Mouse (Mus musculus): Measurements from ENCODE around the gene P2ry10b. TPM values are rescaled to one million over a fixed set of nuclear protein-coding genes. Genes with fewer than 3 reads are reported as not detected.

The P2ry10b gene
- total RNA-seq (2015; ENCODE audit: low replicate concordance): 2.5 and 5.0 TPM in 2 replicates
- 0.91 and 1.3 TPM in 2 replicates for total RNA-seq (2017; ENCODE audit: low replicate concordance)

GRCm38 (mm10) chrX:107148681-107149080 is at the start of gene P2ry10b:
P2ry10b (plus strand) TSS chrX:107148927.
- no peak for ATAC-seq (replicated peaks; ENCODE audit: low FRiP score, poor library complexity, severe bottlenecking)

GRCm38 (mm10) chrX:107116333-107116732 is 32.4 kb upstream of the P2ry10b start:
- no peak for ATAC-seq (replicated peaks; ENCODE audit: low FRiP score, poor library complexity, severe bottlenecking)

GRCm38 (mm10) chrX:107116987-107117386 is 31.7 kb upstream of the P2ry10b start:
- no peak for ATAC-seq (replicated peaks; ENCODE audit: low FRiP score, poor library complexity, severe bottlenecking)

GRCm38 (mm10) chrX:107143184-107143583 is 5.5 kb upstream of the P2ry10b start:
- ATAC-seq (replicated peaks; ENCODE audit: low FRiP score, poor library complexity, severe bottlenecking): no peak

GRCm38 (mm10) chrX:107143930-107144329 is 4.8 kb upstream of the P2ry10b start:
- no peak for ATAC-seq (replicated peaks; ENCODE audit: low FRiP score, poor library complexity, severe bottlenecking)

GRCm38 (mm10) chrX:107149391-107149993 is 765 bp downstream of the P2ry10b start:
- no peak for ATAC-seq (replicated peaks; ENCODE audit: low FRiP score, poor library complexity, severe bottlenecking)

- ATAC-seq (replicated peaks; ENCODE audit: low FRiP score, poor library complexity, severe bottlenecking): no peak
These were observed 1.3 kb downstream of the P2ry10b start for GRCm38 (mm10) chrX:107150027-107150426.

GRCm38 (mm10) chrX:107150752-107151515 is 2.2 kb downstream of the P2ry10b start:
- no peak for ATAC-seq (replicated peaks; ENCODE audit: low FRiP score, poor library complexity, severe bottlenecking)

- ATAC-seq (replicated peaks; ENCODE audit: low FRiP score, poor library complexity, severe bottlenecking): no peak
These were observed 7.3 kb downstream of the P2ry10b start for GRCm38 (mm10) chrX:107156021-107156420.

- ATAC-seq (replicated peaks; ENCODE audit: low FRiP score, poor library complexity, severe bottlenecking): no peak
These were observed 11.8 kb downstream of the P2ry10b start for GRCm38 (mm10) chrX:107160496-107160895.

GRCm38 (mm10) chrX:107168281-107168680 is 19.6 kb downstream of the P2ry10b start:
- ATAC-seq (replicated peaks; ENCODE audit: low FRiP score, poor library complexity, severe bottlenecking): no peak

- no peak for ATAC-seq (replicated peaks; ENCODE audit: low FRiP score, poor library complexity, severe bottlenecking)
These were observed 20.4 kb downstream of the P2ry10b start for GRCm38 (mm10) chrX:107169128-107169527.

- no peak for ATAC-seq (replicated peaks; ENCODE audit: low FRiP score, poor library complexity, severe bottlenecking)
These were observed 30.0 kb downstream of the P2ry10b start for GRCm38 (mm10) chrX:107178742-107179141.

- no peak for ATAC-seq (replicated peaks; ENCODE audit: low FRiP score, poor library complexity, severe bottlenecking)
These were observed 68.9 kb downstream of the P2ry10b start for GRCm38 (mm10) chrX:107217577-107218090.

Other genes starting within 250 kb of the P2ry10b start
- gene Lpar4, start 228.3 kb upstream of the P2ry10b start, total RNA-seq (2015; ENCODE audit: low replicate concordance): not detected in 2 replicates
- not detected in 2 replicates for gene Lpar4, start 228.3 kb upstream of the P2ry10b start, total RNA-seq (2017; ENCODE audit: low replicate concordance)
- gene P2ry10, start 60.4 kb upstream of the P2ry10b start, total RNA-seq (2015; ENCODE audit: low replicate concordance): 1.4 and 2.9 TPM in 2 replicates
- gene P2ry10, start 60.4 kb upstream of the P2ry10b start, total RNA-seq (2017; ENCODE audit: low replicate concordance): 0.53 and 1.2 TPM in 2 replicates
- 0.84 and 1.1 TPM in 2 replicates for gene Gpr174, start 107.0 kb downstream of the P2ry10b start, total RNA-seq (2015; ENCODE audit: low replicate concordance)
- 1.7 and 2.3 TPM in 2 replicates for gene Gpr174, start 107.0 kb downstream of the P2ry10b start, total RNA-seq (2017; ENCODE audit: low replicate concordance)